Mouse (Mus musculus): ENCODE measurements at regions not wholly inside any gene's neighbourhood (a gene's known extent, or its start where the extent isn't known, plus 50 kb on each side); places are given as distances from the start of the nearest gene placed in this dataset.

DNA sequence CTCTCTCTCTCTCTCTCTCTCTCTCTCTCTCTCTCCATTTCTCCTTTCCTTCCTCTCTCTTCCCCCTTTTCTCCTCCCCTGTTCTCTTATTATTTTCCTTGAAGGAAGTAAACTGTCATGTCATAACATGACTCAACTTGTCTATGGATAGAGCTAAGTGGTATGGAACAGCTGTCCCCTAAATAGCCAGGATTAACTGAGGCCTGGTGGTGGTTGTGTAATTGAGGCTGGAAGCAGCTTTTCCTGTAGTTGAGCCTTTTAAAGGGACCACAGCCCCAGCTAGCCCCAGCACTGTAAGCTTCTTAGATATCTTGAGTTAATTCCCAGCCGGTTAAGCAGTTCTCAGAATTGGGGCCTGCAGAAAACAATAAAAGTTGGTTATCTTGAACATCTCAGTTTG, 243.7 kb upstream of the Nbea start:
- DNase-seq (ENCODE audit: low spot score in 2 of 2) = no peak

DNA sequence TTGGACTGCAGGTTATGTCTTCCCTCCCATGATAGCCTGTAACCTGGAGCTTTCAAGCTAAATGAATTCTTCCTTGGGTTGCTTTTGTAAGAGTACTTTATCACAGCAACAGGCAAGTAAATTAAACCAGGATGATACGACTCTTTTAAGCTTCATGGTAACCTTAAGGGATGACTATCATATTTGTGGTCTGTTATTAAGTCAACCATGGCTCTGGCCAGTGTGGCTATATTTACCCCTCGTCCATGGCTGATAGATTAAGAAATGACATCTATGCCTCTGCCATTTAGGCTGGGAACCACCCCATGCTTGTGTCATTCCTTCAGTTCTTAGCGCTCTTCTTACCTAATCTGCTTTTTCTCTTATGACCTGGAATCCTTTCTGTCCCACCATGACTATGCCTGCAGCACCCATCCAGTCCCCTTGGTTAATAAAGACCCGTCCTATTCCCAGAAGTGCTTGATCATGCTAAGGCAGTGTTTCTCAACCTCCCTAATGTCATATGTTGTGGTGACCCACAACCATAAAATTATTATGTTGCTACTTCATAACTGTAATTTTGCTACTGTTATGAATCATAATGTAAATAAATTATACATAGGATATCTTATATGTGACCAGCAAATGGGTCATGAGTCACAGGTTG, 214.5 kb upstream of the Nbea start:
- DNase-seq (ENCODE audit: low spot score in 2 of 2) = no peak

DNA sequence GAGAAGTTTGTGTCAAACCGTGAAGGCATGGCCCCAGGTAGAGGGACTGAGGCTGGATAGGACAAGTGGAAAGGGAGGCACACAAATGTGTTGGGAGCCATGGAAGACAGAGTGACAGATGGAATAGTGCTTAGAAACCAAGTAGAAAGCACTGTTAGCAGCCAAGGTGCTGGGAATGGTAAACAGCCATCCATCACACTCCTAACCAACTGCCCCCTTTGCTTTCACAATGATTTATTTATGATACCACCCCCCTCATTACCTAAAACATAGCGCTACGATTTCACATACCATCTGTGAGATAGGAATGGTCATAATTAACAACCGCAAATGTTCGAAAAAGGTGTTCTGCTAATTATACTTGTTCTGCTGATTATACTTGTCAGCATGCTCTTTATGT, 209.6 kb upstream of the Nbea start:
- no peak for DNase-seq (ENCODE audit: low spot score in 2 of 2)

DNA sequence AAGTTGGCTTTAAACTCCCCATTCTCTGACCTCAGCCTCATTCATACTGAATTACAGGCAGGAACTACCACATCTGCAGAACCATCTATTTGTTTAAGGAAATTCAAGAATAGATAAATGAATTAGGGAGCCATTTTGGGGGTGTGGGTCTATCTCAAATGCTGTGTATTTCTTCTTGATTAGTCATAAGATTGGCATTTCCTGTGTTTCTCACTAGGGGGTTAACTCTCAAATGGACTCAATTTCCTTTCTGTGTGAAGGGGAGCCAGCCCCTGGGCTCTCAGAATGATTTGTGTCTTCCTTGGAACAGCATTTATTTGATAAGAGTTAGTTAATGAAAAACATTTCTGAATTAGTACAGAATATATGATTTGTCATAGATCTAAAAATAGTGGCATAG, 196.8 kb upstream of the Nbea start:
- no peak for DNase-seq (ENCODE audit: low spot score in 2 of 2)

DNA sequence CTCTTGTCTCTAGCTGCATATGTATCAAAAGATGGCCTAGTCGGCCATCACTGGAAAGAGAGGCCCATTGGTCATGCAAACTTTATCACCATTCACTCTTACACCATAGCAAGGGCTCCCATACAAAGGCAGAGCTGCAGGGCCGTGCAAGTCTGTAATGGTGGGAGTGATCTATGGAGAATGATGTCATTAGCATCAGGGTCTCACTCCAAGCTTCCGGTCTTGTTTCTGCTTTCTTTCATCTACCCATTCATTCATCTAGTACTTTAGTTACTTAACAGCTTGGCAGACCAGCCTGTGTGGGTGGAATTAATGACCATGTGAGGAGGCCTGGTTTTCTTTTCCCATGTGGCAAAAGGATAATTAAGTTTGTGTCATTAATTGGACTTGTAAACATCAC, 196.0 kb upstream of the Nbea start:
- DNase-seq (ENCODE audit: low spot score in 2 of 2) = no peak

DNA sequence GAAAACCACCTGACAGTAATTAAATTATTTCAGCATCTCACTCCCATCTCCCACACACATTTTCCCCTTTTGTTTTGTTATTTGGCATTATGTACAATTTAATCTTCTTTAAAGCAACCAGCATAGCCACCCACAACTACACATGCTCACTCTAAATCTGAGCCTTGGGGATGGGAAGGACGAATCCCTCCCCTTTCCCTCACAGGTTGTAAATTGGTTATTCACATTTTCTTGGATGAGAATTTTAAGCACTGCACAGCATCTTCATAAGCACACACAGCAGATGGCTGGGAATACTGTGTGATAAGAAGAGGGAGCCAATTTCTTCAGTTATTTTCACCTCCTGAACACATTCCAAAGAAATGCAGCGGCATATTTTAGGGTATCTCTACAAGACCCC, 179.0 kb upstream of the Nbea start:
- DNase-seq (ENCODE audit: low spot score in 2 of 2) = no peak

DNA sequence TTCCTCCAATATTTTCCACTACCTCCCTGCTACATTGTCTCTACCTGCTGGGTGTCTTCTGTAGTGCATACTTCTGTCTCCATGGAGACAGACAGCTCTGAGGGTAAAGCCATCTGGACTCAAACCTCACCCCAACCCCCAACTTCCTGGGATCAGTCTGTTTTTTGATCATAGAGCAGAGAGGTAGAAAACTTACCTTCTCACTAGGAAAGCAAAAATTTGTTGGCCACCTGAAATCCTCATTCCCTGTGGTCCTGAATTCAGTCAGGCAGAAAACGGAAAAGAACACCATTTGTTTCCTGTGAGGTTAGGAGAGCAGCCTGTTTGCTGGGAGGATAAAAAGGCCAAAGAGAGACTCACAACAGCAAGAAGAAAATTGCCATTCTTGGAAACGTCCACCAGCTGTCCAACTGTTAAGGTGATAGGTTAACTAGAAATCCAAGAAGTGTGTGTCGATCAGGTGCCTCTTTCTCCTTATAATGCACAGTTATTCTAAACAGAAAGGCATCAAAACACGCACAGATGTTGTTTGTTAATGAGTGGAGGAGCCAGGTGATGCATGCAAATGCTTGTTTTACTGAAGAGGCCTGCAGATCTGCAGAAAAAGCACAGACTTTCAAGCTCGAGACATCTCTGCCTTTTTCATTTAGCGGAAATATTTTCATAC, 173.7 kb upstream of the Nbea start:
- no peak for DNase-seq (ENCODE audit: low spot score in 2 of 2)

DNA sequence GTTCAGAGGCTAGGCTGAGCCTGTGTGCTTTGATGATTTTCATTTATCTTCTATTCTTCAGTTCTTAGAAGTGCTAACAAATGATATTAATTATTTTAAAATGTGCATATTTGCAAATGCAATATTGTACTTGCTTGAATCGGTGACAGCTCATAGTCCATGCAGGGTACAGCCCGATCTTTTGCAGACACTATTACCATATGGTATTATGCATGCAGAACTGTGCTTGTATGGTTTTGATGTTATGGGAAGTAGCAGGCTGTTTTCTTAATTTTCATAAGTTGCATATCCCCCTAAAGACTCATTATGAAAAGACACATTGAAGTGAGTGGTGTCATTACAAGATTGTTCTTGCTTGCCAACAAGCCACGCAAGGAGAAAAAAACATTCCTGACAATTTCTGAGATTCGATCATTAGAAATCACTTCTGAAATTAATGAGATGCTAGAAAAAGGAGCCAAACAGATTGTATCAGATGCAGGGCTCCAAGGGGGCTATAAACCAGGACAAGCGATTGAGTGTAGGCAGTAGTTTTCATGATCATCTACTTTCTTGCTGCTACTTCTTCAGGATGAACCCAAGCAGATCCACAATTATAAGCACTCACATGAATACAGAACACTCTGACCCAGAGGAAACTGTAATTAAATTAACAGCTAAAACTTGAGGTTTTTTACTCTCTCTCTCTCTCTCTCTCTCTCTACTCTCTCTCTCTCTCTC, 172.8 kb upstream of the Nbea start:
- no peak for DNase-seq (ENCODE audit: low spot score in 2 of 2)
